Mouse (Mus musculus) liver, postnatal 0 days (tissue): Measurements from ENCODE around the gene Dag1.

Experiments used
- CTCF ChIP-seq: sonication (generic); IDR thresholded peaks from 2 replicates; pipeline ENCODE4 v1.5.1; 2016; ENCODE audit warnings: antibody characterized with exemption, low read depth
- EP300 ChIP-seq: IDR thresholded peaks from 2 replicates; pipeline ENCODE4 v1.6.1; 2016; ENCODE audit warnings: antibody characterized with exemption, low read depth, mild to moderate bottlenecking

GRCm38 (mm10) chr9:108221566-108221965 is 42.2 kb downstream of the Dag1 start:
- TF ChIP-seq CTCF (no peak), EP300 (no peak)
